Mouse (Mus musculus) liver, adult 2 months (tissue): ENCODE results near the gene P2rx3. TPM values are rescaled to one million over a fixed set of nuclear protein-coding genes. Genes with fewer than 3 reads are reported as not detected.

Experiments
- DNase-seq: peaks from one replicate; pipeline ENCODE4 v3.0.0-alpha.2; 2011; ENCODE audit warnings: low read depth, low spot score; ENCODE audit errors: extremely low read depth
- H3K27ac ChIP-seq: fragments of 200-500 bp; replicated peaks from 2 replicates; pipeline ENCODE4 v1.5.1; 2012; ENCODE audit warnings: low read depth, mild to moderate bottlenecking, control low read depth, inconsistent platforms, low read length; ENCODE audit not compliant: insufficient read depth
- H3K27me3 ChIP-seq: fragments of 200-500 bp; 2 replicates; pipeline ENCODE4 v1.6.1; 2012; ENCODE audit warnings: mild to moderate bottlenecking, moderate library complexity, low read length, inconsistent platforms; ENCODE audit not compliant: control insufficient read depth, insufficient read depth
- H3K36me3 ChIP-seq: fragments of 200-500 bp; 2 replicates; pipeline ENCODE4 v1.6.1; 2012; ENCODE audit warnings: low read length, inconsistent platforms; ENCODE audit not compliant: control insufficient read depth, insufficient read depth
- H3K4me1 ChIP-seq: fragments of 200-500 bp; 2 replicates; pipeline ENCODE4 v1.6.1; 2011; ENCODE audit warnings: low read length; ENCODE audit not compliant: control insufficient read depth, insufficient read depth
- H3K4me3 ChIP-seq: fragments of 200-500 bp; 2 replicates; pipeline ENCODE4 v1.5.1; 2011; ENCODE audit warnings: low read depth, mild to moderate bottlenecking, control low read depth, low read length, moderate library complexity; ENCODE audit not compliant: insufficient read depth
- H3K79me2 ChIP-seq: fragments of 200-500 bp; 2 replicates; pipeline ENCODE4 v1.6.1; 2012; ENCODE audit warnings: inconsistent platforms, mild to moderate bottlenecking, low read length, moderate library complexity; ENCODE audit not compliant: control insufficient read depth, insufficient read depth
- H3K9ac ChIP-seq: fragments of 200-500 bp; 2 replicates; pipeline ENCODE4 v1.6.1; 2012; ENCODE audit warnings: low read depth, mild to moderate bottlenecking, control low read depth, inconsistent platforms, low read length
- CTCF ChIP-seq: fragments of 200-500 bp; IDR thresholded peaks from 2 replicates; pipeline ENCODE4 v1.5.1; 2011; ENCODE audit warnings: low read depth, low read length, control low read depth
- POLR2A ChIP-seq: fragments of 200-500 bp; IDR thresholded peaks from 2 replicates; pipeline ENCODE4 v1.6.1; 2011; ENCODE audit warnings: low read length, control low read depth; ENCODE audit not compliant: insufficient read depth; ENCODE audit errors: extremely low read depth
- WGBS: fragments of 180-500 bp; shearing (Covaris S2); methylation state at CpG from one replicate; pipeline ENCODE4 v1.1.7; 2018; 5-methylcytosine and 5-hydroxymethylcytosine counted together
- polyA plus RNA-seq: library from polyadenylated mRNA; depleted of rRNA; stranded (reverse); fragments of >200 nt; gene quantifications from 2 replicates; pipeline ENCODE4 v1.2.3, GENCODE M21; 2012
- total RNA-seq: library from RNA; depleted of rRNA; stranded (reverse); fragments of >200 nt; gene quantifications from 2 replicates; pipeline ENCODE4 v1.2.3, GENCODE M21; 2014

P2rx3 gene
- total and polyA plus RNA-seq, 2 experiments, result 2.1 to 2.8 TPM

DNA sequence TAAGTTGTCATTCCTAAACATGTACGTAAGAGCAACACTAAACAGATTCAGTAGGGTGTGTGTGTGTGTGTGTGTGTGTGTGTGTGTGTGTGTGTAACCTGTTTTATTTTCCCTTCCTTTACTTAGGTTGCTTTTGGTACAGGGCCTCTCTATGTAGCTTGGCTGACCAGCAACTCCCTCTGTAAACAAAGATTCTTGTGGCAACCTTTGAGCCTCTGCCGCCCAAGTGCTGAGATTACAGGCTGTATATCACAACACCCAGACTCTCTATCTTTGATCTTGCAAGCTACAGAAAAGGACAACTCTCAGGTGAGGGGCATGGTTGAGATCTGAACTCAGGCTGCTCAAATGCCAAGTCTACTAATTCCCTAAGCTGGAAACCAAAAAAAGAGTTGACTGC lies 28.1 kb downstream of the P2rx3 start:
- peak; percentile 42 for DNase-seq
- Histone ChIP-seq H3K27ac (no peak overlapping the region), H3K4me3 (no peak overlapping the region), H3K79me2 (no peaks in the 10 kb centered on the region), H3K4me1 (peaks cover 3% of the 10 kb centered on the region; the same call in 1 of the 2 replicates), H3K9ac (no peak overlapping the region), H3K27me3 (no peaks in the 10 kb centered on the region), H3K36me3 (no peaks in the 10 kb centered on the region)
- TF ChIP-seq CTCF (no peak), POLR2A (no peak)
- 32% methylated on average over 2 of the region's 2 CpGs for WGBS

GRCm38 (mm10) chr2:85007729-85008128 lies 29.5 kb downstream of the P2rx3 start:
- DNase-seq, result peak; percentile 41
- peaks cover 3% of the 10 kb centered on the region; the same call in 1 of the 2 replicates for H3K4me1 ChIP-seq
- no peaks in the 10 kb centered on the region for H3K79me2 ChIP-seq
- H3K27ac ChIP-seq, result no peak overlapping the region
- H3K27me3 ChIP-seq, result no peaks in the 10 kb centered on the region
- no peak for TF ChIP-seq CTCF
- no peak for TF ChIP-seq POLR2A
- WGBS, result 20% methylated on average over 4 of the region's 4 CpGs
- no peak overlapping the region for H3K9ac ChIP-seq
- no peak overlapping the region for H3K4me3 ChIP-seq
- H3K36me3 ChIP-seq, result no peaks in the 10 kb centered on the region

- Histone ChIP-seq H3K27me3 (no peaks in the 10 kb centered on the region), H3K36me3 (no peaks in the 10 kb centered on the region), H3K4me1 (peaks cover 3% of the 10 kb centered on the region; the same call in 1 of the 2 replicates), H3K4me3 (no peak overlapping the region), H3K9ac (no peak overlapping the region), H3K27ac (no peak overlapping the region), H3K79me2 (no peaks in the 10 kb centered on the region)
- no peak for TF ChIP-seq CTCF
- TF ChIP-seq POLR2A, result no peak
- no peak for DNase-seq
- WGBS, result 71% methylated on average over 7 of the region's 7 CpGs
Measured at GRCm38 (mm10) chr2:85006600-85006999, 30.7 kb downstream of the P2rx3 start.

GRCm38 (mm10) chr2:85004341-85004740 lies 32.9 kb downstream of the P2rx3 start:
- 90% methylated on average over 4 of the region's 4 CpGs for WGBS
- Histone ChIP-seq H3K4me3 (no peak overlapping the region), H3K4me1 (peaks cover under 1% of the 10 kb centered on the region; the same call in 1 of the 2 replicates), H3K79me2 (no peaks in the 10 kb centered on the region), H3K27me3 (no peaks in the 10 kb centered on the region), H3K9ac (no peak overlapping the region), H3K36me3 (no peaks in the 10 kb centered on the region), H3K27ac (no peak overlapping the region)
- DNase-seq, result no peak
- TF ChIP-seq CTCF (no peak), POLR2A (no peak)

DNA sequence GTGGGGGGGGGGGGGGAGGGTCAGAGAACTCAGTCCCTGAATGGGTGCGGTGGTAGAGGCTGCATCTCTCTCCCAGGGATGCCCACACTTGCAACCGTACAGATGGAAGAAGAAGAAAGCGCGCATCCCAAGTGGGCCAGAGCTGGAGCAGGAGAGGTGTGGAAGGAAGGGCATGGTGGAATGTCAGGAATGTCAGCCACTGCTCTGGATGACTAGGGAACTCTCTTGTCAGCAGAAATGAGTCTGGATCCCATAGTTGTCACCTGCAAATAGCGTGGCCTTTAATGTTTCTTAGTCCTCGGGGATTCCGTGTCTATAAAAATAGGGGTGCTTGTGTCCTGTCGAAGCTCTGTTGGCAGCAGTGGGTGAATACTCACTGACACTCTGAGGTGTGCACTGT lies 34.7 kb downstream of the P2rx3 start:
- H3K27me3 ChIP-seq, result no peaks in the 10 kb centered on the region
- H3K36me3 ChIP-seq, result no peaks in the 10 kb centered on the region
- DNase-seq, result no peak
- no peak overlapping the region for H3K9ac ChIP-seq
- no peak overlapping the region for H3K27ac ChIP-seq
- WGBS, result 92% methylated on average over 8 of the region's 8 CpGs
- H3K4me3 ChIP-seq, result no peak overlapping the region
- TF ChIP-seq POLR2A (no peak), CTCF (no peak)
- no peaks in the 10 kb centered on the region for H3K4me1 ChIP-seq
- H3K79me2 ChIP-seq, result no peaks in the 10 kb centered on the region

- Histone ChIP-seq H3K79me2 (no peaks in the 10 kb centered on the region), H3K9ac (no peak overlapping the region), H3K4me1 (0 out of 2 replicates have a peak, but pooled peaks cover 4% of the 10 kb centered on the region), H3K27me3 (no peaks in the 10 kb centered on the region), H3K36me3 (no peaks in the 10 kb centered on the region), H3K27ac (no peak overlapping the region), H3K4me3 (no peak overlapping the region)
- TF ChIP-seq CTCF (no peak), POLR2A (no peak)
- WGBS, result 81% methylated on average over 13 of the region's 13 CpGs
- no peak for DNase-seq
Measured at GRCm38 (mm10) chr2:85001497-85001896, 35.8 kb downstream of the P2rx3 start.
